Mouse (Mus musculus) midbrain, embryonic 15.5 days (tissue): ENCODE measurements around the gene Slc24a4. TPM values are rescaled to one million over a fixed set of nuclear protein-coding genes. Genes with fewer than 3 reads are reported as not detected.
"Not testable (repeated sequence)": the region's sequence is repeated elsewhere in the genome, so short reads cannot be mapped to it uniquely, and the experiment has no call there.

ENCODE experiments used
- ATAC-seq: fragments of 200-750 bp; cut with Nextera tagmentation; replicated peaks from 2 replicates; pipeline ENCODE4 v1.8.0; 2017; ENCODE audit warnings: moderate TSS enrichment
- H3K27ac ChIP-seq: fragments of 300-500 bp; sonication (generic); 2 replicates; pipeline ENCODE4 v1.5.1; 2015; ENCODE audit warnings: mild to moderate bottlenecking, inconsistent platforms
- H3K27me3 ChIP-seq: fragments of 300-500 bp; sonication (generic); replicated peaks from 2 replicates; pipeline ENCODE4 v1.6.1; 2015; ENCODE audit warnings: inconsistent platforms
- H3K36me3 ChIP-seq: fragments of 300-500 bp; sonication (generic); replicated peaks from 2 replicates; pipeline ENCODE4 v1.6.1; 2015; ENCODE audit warnings: inconsistent platforms
- H3K4me1 ChIP-seq: fragments of 300-500 bp; sonication (generic); 2 replicates; pipeline ENCODE4 v1.6.1; 2015; ENCODE audit warnings: inconsistent platforms
- H3K4me2 ChIP-seq: fragments of 300-500 bp; sonication (generic); 2 replicates; pipeline ENCODE4 v1.6.1; 2015; ENCODE audit warnings: inconsistent platforms, mild to moderate bottlenecking, moderate library complexity
- H3K4me3 ChIP-seq: fragments of 300-500 bp; sonication (generic); 2 replicates; pipeline ENCODE4 v1.5.1; 2015; ENCODE audit warnings: mild to moderate bottlenecking, inconsistent platforms
- H3K9ac ChIP-seq: fragments of 300-500 bp; sonication (generic); 2 replicates; pipeline ENCODE4 v1.6.1; 2015; ENCODE audit warnings: mild to moderate bottlenecking, inconsistent platforms
- H3K9me3 ChIP-seq: fragments of 300-500 bp; sonication (generic); 2 replicates; pipeline ENCODE4 v1.6.1; 2016; ENCODE audit warnings: inconsistent platforms
- WGBS: fragments of 180-500 bp; shearing (Covaris S2); methylation state at CpG from one replicate; pipeline ENCODE4 v1.1.7; 2015; ENCODE audit warnings: mixed read lengths; 5-methylcytosine and 5-hydroxymethylcytosine counted together
- polyA plus RNA-seq: library from polyadenylated mRNA; unstranded; fragments of >200 nt; fragmentation: Nextera tagmentation; extraction: Ambion mirVana; gene quantifications from 2 replicates; pipeline ENCODE4 v1.2.1, GENCODE M21; 2015

Gene Slc24a4
- polyA plus RNA-seq, 1 experiment from 2014 or later = 1.7 TPM

DNA sequence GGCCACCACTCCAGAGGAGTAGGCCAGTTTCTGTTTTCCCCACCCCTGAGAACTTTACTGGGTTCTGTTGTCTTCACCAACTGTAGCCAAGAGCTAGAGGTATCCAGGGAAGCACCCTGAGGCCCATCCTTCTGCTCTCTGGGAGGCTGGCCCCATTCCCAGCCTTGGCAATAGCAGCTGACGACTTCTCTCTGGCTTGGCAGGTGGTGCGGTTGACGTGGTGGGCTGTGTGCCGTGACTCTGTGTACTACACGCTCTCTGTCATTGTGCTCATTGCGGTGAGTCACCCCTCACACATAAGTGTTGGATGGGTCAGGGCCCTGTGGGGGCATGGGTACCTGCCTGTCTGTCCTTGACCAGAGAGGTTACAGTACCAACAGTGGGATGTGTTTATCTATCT lies 94.9 kb downstream of the Slc24a4 start:
- H3K27me3 ChIP-seq = no peaks in the 10 kb centered on the region
- no peak for ATAC-seq
- H3K4me1 ChIP-seq = no peaks in the 10 kb centered on the region
- no peak overlapping the region for H3K4me3 ChIP-seq
- no peak overlapping the region for H3K4me2 ChIP-seq
- H3K36me3 ChIP-seq = no peaks in the 10 kb centered on the region
- H3K9me3 ChIP-seq = no peaks in the 10 kb centered on the region
- H3K9ac ChIP-seq = no peak overlapping the region
- 93% methylated on average over 6 of the region's 6 CpGs for WGBS
- H3K27ac ChIP-seq = no peak overlapping the region

DNA sequence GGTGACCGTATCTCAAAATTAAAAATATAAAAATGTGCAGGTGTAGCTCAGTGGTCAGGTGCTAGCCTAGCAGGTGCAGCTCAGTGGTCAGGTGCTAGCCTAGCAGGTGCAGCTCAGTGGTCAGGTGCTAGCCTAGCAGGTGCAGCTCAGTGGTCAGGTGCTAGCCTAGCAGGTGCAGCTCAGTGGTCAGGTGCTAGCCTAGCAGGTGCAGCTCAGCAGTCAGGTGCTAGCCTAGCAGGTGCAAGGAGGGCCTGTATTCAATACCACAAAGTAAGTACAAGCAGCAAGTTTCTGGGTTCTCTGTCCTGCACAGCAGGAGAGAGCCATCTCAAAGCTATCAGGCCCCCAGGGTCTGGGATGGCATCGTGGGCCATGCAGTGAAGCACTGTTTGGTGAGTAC lies 95.6 kb downstream of the Slc24a4 start:
- 77% methylated on average over 2 of the region's 2 CpGs for WGBS
- H3K36me3 ChIP-seq, H3K9me3 ChIP-seq, H3K9ac ChIP-seq, ATAC-seq, H3K4me2 ChIP-seq, H3K4me1 ChIP-seq, H3K27me3 ChIP-seq, H3K4me3 ChIP-seq, H3K27ac ChIP-seq: not testable (repeated sequence)

DNA sequence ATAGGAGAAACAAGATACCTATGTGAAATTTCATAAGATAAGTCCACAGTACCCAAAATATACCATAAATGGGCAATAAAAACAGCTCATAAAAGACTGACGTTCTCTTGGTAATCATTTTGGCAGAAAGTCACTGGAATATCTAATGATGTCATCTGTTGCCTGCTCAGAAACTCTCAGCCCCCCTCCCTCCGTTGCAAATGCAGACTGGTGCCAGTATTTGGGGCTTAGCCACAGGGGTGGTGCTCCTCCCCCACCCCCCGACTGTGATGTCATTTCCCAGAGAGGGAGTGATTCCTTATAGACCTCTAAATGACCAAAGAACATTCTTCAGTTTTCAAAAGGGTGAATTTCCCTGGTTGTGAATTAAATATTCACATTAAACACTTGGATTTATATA lies 96.6 kb downstream of the Slc24a4 start:
- ATAC-seq = no peak
- H3K4me3 ChIP-seq = no peak overlapping the region
- no peaks in the 10 kb centered on the region for H3K4me1 ChIP-seq
- no peaks in the 10 kb centered on the region for H3K36me3 ChIP-seq
- no peak overlapping the region for H3K9ac ChIP-seq
- no peak overlapping the region for H3K27ac ChIP-seq
- no peak overlapping the region for H3K4me2 ChIP-seq
- WGBS = 51% methylated on average over 3 of the region's 3 CpGs
- no peaks in the 10 kb centered on the region for H3K9me3 ChIP-seq
- no peaks in the 10 kb centered on the region for H3K27me3 ChIP-seq

DNA sequence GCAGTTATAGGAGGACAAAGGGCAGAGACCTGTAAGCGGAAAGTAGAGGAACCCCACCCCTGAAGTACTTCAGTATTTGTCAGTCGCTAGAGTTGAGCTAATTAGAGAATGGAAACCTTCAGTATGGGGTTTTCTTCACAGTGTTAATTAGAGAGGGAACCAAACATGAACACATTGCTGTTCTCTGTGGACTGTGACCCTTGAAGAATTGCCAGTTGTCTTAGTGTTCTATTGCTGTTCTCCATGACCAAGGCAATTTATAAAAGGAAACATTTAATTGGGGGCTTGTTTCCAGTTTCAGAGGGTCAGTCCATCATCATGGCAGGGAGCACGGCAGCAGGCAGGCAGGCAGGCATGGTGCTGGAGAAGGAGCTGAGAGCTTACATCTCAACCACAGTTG lies 107.0 kb downstream of the Slc24a4 start:
- H3K27me3 ChIP-seq = no peaks in the 10 kb centered on the region
- H3K9me3 ChIP-seq = no peaks in the 10 kb centered on the region
- H3K4me1 ChIP-seq = no peaks in the 10 kb centered on the region
- H3K9ac ChIP-seq = no peak overlapping the region
- no peak overlapping the region for H3K4me3 ChIP-seq
- H3K27ac ChIP-seq = no peak overlapping the region
- no peaks in the 10 kb centered on the region for H3K36me3 ChIP-seq
- no peak overlapping the region for H3K4me2 ChIP-seq
- WGBS = 84% methylated on average over 3 of the region's 3 CpGs
- no peak for ATAC-seq

DNA sequence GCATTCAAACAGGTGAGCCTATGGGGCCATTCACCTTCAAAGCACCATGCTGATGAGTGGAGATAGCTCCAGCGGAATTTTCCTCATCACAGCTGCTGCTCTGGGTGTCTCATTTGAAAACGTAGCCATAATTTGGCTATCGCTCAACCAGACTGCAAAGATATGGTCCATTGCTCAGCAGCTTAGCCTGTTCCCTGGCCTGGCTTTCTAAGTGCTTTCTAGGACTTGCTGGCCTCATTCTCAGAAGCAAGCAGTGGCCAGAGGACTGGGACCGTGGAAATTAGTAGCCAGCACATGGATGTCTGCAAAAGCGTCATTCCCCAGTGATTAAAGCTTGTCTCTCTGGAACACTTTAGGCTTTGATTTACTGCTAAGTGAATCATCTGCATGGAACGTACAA lies 107.8 kb downstream of the Slc24a4 start:
- H3K36me3 ChIP-seq = no peaks in the 10 kb centered on the region
- no peak overlapping the region for H3K9ac ChIP-seq
- no peaks in the 10 kb centered on the region for H3K4me1 ChIP-seq
- no peak overlapping the region for H3K27ac ChIP-seq
- H3K27me3 ChIP-seq = no peaks in the 10 kb centered on the region
- ATAC-seq = no peak
- H3K9me3 ChIP-seq = no peaks in the 10 kb centered on the region
- 82% methylated on average over 6 of the region's 6 CpGs for WGBS
- H3K4me2 ChIP-seq = no peak overlapping the region
- H3K4me3 ChIP-seq = no peak overlapping the region

DNA sequence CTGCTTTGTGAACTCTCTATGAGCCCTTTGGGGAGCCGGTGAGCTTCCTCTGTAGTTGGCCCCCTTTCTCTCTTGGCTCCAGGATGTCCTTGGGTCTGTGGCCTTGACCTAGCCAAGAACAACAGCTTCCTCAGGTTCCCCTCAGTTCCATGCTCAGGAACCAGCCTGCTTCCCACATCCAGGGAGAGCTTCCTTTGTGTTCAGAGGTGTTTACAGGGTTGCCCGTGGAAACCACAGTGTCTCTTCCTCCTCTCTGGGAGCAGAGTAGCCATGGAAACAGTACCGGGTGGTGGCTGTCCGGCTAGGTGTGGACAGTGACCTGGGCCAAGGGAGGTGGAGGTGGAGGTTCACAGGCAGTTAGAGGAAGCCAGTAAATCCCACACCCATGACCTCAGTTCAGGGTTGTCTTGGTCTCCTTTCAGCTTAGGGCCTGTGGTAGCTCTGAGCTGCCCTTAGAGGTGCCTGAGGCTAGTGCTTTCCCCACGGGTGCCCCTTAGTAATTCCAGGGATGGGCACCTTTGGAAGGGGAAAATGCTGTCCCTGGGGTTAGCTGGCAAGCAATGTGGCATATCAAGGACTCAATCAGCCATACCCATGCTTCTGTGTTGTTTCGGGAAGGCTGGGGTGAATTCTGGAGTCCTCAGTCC lies 113.7 kb downstream of the Slc24a4 start:
- H3K9ac ChIP-seq = no peak overlapping the region
- WGBS = 47% methylated on average over 6 of the region's 6 CpGs
- H3K4me1 ChIP-seq = peaks cover 3% of the 10 kb centered on the region; the same call in 1 of the 2 replicates
- no peaks in the 10 kb centered on the region for H3K36me3 ChIP-seq
- no peak overlapping the region for H3K4me2 ChIP-seq
- no peaks in the 10 kb centered on the region for H3K9me3 ChIP-seq
- no peaks in the 10 kb centered on the region for H3K27me3 ChIP-seq
- no peak overlapping the region for H3K4me3 ChIP-seq
- peak; percentile 69 for ATAC-seq
- H3K27ac ChIP-seq = no peak overlapping the region

DNA sequence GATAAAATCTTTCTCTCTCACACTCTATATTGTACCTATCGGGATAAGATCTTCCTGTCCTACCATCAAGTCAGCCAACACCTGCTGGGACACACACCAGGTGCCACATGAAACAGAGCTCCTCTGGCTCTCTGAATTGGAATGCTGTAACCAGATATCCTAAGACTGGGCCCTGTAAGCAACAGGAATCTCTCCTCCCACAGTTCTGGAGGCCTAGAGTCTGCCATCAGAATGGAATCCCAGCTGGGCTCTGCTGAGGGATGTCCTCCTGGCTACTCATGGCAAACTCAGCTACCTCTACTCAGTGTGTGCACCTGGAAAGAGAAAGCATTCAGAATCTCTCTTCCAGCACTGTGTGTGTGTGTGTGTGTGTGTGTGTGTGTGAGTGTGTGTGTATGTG lies 115.4 kb downstream of the Slc24a4 start:
- 69% methylated on average over 1 of the region's 1 CpGs for WGBS
- H3K4me1 ChIP-seq = peaks cover 3% of the 10 kb centered on the region; the same call in 1 of the 2 replicates
- no peak overlapping the region for H3K4me3 ChIP-seq
- no peak overlapping the region for H3K27ac ChIP-seq
- no peak for ATAC-seq
- H3K4me2 ChIP-seq = no peak overlapping the region
- H3K9ac ChIP-seq = no peak overlapping the region
- no peaks in the 10 kb centered on the region for H3K27me3 ChIP-seq
- no peaks in the 10 kb centered on the region for H3K9me3 ChIP-seq
- H3K36me3 ChIP-seq = no peaks in the 10 kb centered on the region

DNA sequence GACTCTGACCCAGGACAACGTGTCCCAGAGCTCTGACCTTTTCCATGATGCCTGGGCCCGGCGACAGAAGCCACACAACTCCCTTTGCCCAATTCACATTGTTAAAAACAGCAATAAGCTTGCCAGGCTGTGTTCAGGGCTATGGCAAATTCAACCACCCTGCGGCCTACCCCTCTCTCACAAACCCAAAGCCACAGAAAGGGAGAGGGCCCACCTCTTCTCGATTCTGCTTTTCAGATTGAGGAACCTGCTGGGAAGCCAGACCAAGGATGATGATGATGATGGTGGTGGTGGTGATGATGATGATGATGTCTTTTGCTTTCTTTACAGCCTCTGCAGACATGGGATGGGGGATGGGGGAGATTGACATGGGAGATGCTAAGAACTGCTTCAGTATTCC lies 117.7 kb downstream of the Slc24a4 start:
- H3K4me1 ChIP-seq = peaks cover 3% of the 10 kb centered on the region; the same call in 1 of the 2 replicates
- H3K36me3 ChIP-seq = no peaks in the 10 kb centered on the region
- H3K4me2 ChIP-seq = no peak overlapping the region
- H3K9me3 ChIP-seq = no peaks in the 10 kb centered on the region
- no peak for ATAC-seq
- H3K27ac ChIP-seq = no peak overlapping the region
- H3K4me3 ChIP-seq = no peak overlapping the region
- no peak overlapping the region for H3K9ac ChIP-seq
- 90% methylated on average over 5 of the region's 5 CpGs for WGBS
- H3K27me3 ChIP-seq = no peaks in the 10 kb centered on the region

DNA sequence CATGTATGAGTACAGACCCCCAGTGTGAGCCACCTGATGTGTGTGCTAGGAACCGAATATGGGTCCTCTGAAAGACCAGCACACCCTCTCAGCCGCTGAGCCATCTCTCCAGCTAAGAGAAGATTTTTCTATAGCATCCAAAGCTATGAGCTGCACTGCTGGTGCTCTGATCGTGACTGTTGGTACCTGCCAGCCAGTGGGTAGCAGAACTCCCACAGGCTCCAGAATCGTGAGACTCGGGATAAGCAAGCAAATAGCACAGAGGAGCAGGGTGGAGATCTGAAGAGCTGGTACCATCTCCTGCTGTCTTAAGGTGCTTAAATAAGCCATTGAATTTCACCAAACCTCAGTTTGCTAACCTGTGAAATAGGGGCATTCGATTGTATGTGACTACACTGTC lies 119.6 kb downstream of the Slc24a4 start:
- Histone ChIP-seq H3K27me3 (no peaks in the 10 kb centered on the region), H3K9me3 (no peaks in the 10 kb centered on the region), H3K36me3 (no peaks in the 10 kb centered on the region), H3K4me3 (no peak overlapping the region), H3K4me2 (no peak overlapping the region), H3K4me1 (no peaks in the 10 kb centered on the region), H3K9ac (no peak overlapping the region), H3K27ac (no peak overlapping the region)
- no peak for ATAC-seq
- WGBS = 90% methylated on average over 6 of the region's 6 CpGs

DNA sequence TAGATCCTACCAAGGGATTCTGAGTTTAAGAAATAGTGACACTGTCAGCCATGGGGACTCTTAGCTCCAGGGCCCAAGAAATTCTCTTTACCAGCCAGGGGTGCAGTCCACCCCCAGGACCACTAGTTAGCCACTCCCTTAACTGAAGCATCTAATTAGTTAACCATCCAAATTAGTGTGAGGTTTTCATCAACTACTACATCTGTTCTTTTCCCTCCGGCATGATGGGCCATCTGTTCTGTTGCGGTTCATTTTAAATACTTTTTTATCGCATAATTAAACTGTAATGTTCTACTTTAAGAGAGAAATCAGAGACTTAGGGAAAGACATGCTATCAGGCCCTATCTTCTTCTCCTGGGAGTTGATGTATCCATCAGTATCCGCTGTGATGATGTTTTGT lies 121.8 kb downstream of the Slc24a4 start:
- H3K27ac ChIP-seq = no peak overlapping the region
- WGBS = 79% methylated on average over 4 of the region's 4 CpGs
- H3K36me3 ChIP-seq = no peaks in the 10 kb centered on the region
- no peaks in the 10 kb centered on the region for H3K9me3 ChIP-seq
- no peak overlapping the region for H3K9ac ChIP-seq
- no peaks in the 10 kb centered on the region for H3K27me3 ChIP-seq
- H3K4me2 ChIP-seq = no peak overlapping the region
- H3K4me3 ChIP-seq = no peak overlapping the region
- no peak for ATAC-seq
- no peaks in the 10 kb centered on the region for H3K4me1 ChIP-seq

DNA sequence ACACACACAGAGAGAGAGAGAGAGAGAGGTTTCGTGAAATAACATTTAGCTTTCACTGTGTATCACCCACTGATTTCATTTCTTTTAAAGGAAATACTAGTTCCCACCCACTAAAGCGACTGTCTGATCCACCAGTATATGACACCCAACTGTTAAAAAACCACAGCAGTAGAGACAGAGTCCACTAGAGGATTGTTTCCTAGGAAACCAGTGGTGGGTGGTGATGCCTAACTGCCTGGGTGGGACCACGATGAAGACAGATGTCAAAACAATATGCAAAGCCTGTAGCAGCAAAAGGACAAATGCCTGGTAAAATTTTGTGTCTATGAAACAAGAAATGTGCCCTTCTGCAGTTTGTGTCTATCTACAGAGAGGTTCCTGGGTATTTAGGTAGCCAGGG lies 122.5 kb downstream of the Slc24a4 start:
- no peak overlapping the region for H3K27ac ChIP-seq
- no peaks in the 10 kb centered on the region for H3K9me3 ChIP-seq
- no peak overlapping the region for H3K9ac ChIP-seq
- no peak for ATAC-seq
- WGBS = 68% methylated on average over 3 of the region's 3 CpGs
- no peak overlapping the region for H3K4me3 ChIP-seq
- no peak overlapping the region for H3K4me2 ChIP-seq
- no peaks in the 10 kb centered on the region for H3K27me3 ChIP-seq
- H3K36me3 ChIP-seq = no peaks in the 10 kb centered on the region
- no peaks in the 10 kb centered on the region for H3K4me1 ChIP-seq

DNA sequence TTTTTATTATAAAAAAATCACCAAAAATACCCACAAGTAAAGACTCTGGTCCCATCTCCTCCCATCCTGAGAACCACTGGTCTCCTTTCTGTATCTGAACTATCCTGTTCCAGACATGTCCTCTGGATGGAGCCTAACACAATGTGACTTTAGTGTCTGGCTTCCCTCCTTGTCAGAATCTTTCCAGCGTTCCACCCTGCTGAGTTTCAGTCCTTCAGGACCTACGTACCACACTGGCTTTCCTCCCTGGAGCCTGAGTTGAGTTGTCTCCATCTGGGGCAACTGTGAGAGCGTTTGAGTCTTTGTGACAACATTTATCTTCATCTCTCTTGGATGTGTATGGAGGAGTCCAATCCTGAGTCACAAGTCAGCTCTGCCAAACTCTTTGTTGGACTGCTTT lies 123.5 kb downstream of the Slc24a4 start:
- no peaks in the 10 kb centered on the region for H3K4me1 ChIP-seq
- no peak overlapping the region for H3K27ac ChIP-seq
- no peaks in the 10 kb centered on the region for H3K27me3 ChIP-seq
- no peak for ATAC-seq
- H3K9me3 ChIP-seq = no peaks in the 10 kb centered on the region
- no peak overlapping the region for H3K9ac ChIP-seq
- no peak overlapping the region for H3K4me3 ChIP-seq
- no peak overlapping the region for H3K4me2 ChIP-seq
- WGBS = 66% methylated on average over 3 of the region's 3 CpGs
- H3K36me3 ChIP-seq = no peaks in the 10 kb centered on the region

DNA sequence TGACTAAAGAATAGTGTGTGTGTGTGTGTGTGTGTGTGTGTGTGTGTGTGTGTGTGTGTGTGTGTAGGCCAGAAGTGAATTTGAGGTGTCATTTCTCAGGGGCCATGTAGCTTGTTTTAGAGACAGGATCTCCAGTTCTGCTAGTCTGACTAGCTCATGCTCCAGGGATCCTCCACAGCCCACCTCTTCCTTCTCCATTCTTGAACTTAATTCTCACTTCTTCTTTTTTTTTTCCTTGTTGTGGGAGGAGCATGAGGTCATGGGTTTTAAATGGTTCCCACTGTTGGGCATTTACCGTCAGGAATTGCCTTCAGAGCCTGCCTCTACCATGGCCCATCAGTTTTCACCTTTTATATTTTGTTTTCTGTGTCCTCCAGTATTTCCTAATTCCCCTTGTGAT lies 124.0 kb downstream of the Slc24a4 start:
- Histone ChIP-seq H3K36me3 (no peaks in the 10 kb centered on the region), H3K4me2 (no peak overlapping the region), H3K9ac (no peak overlapping the region), H3K27ac (no peak overlapping the region), H3K27me3 (no peaks in the 10 kb centered on the region), H3K9me3 (no peaks in the 10 kb centered on the region), H3K4me1 (no peaks in the 10 kb centered on the region), H3K4me3 (no peak overlapping the region)
- 54% methylated on average over 1 of the region's 1 CpGs for WGBS
- no peak for ATAC-seq
